ENCODE assay signal across 8 mouse cellular contexts in the genomic region with DNA sequence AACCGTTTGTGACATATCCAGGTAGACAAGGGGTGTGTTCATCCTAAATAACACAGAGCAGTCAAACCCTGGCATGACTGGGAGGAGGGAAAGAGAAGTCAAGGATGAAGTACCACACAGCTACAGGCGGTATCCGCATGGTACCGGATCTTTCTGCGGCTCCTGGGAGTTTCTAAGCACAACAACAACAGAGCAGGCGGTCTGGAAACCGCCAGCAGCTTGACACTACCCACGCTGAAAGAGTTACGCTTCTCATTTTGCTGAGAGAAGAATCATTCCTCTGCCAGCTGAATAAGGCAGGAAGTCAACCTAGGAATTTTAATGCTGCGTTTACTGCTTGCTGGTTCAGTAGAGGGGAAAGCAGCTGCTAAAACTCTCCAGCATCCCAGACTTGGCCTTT.
DNase-seq lines count a peak whose midpoint lies in the region; ATAC-seq lines count a peak whose summit lies in the region.

No protein-coding gene starts in this region.

- peaks cover 7% of the 10 kb centered on the region; the same call in 1 of the 2 replicates for H3K4me1 ChIP-seq in kidney, embryonic 14.5 days (ENCODE audit: control insufficient read depth, insufficient read depth, low read length)

- no peaks in the 10 kb centered on the region for H3K9me3 ChIP-seq in kidney, embryonic 14.5 days (ENCODE audit: control insufficient read depth, low read length)

- ATAC-seq in kidney, embryonic 14.5 days (ENCODE audit: low FRiP score, low TSS enrichment) = peak; percentile 78
- ATAC-seq in granulocyte monocyte progenitor cell, adult 5-6 weeks (replicated peaks; ENCODE audit: poor library complexity, severe bottlenecking) = no peak

- DNase-seq in Muller cell, postnatal 12 days (ENCODE audit: inconsistent ontology term) = peak; percentile 48
- DNase-seq in embryo, embryonic 10.5 days (ENCODE audit: low spot score) = peak; percentile 69
- peak; percentile 61 for DNase-seq in mesoderm, embryonic 11.5 days (ENCODE audit: low read depth, low spot score)
- no peak for DNase-seq in c-Kit-positive CD71-positive TER-119-positive erythroid progenitor cells, embryonic 14.5 days (ENCODE audit: low spot score)
- no peak for DNase-seq in B cell, adult 2 months
- DNase-seq in adrenal gland, adult 2 months = no peak

- no peak overlapping the region for H3K9ac ChIP-seq in kidney, embryonic 14.5 days (ENCODE audit: low read depth, low read length)

- WGBS in kidney, embryonic 14.5 days = 3% methylated on average over 10 of the region's 10 CpGs

- H3K4me2 ChIP-seq in kidney, embryonic 14.5 days (replicated peaks; ENCODE audit: low read depth, low read length) = peak overlapping the region; percentile 12; the same call in 1 of the 2 replicates

- H3K27ac ChIP-seq in kidney, embryonic 14.5 days (ENCODE audit: low read depth, low read length) = peak overlapping the region; percentile 67; the same call in 1 of the 2 replicates

- H3K36me3 ChIP-seq in kidney, embryonic 14.5 days (ENCODE audit: control insufficient read depth, insufficient read depth, low read length) = no peaks in the 10 kb centered on the region

- no peaks in the 10 kb centered on the region for H3K27me3 ChIP-seq in kidney, embryonic 14.5 days (ENCODE audit: control insufficient read depth, insufficient read depth, low read length)

- no peak overlapping the region for H3K4me3 ChIP-seq in kidney, embryonic 14.5 days (ENCODE audit: low read length)

Comparison
In these comparisons a context has a peak if more than half of its experiments do, and no peak if none do; other contexts are left out.
1. DNase-seq: peak in Muller cell, postnatal 12 days (single experiment), embryo, embryonic 10.5 days (single experiment) and mesoderm, embryonic 11.5 days (single experiment); none in c-Kit-positive CD71-positive TER-119-positive erythroid progenitor cells, embryonic 14.5 days (single experiment), B cell, adult 2 months (0 of 2) and adrenal gland, adult 2 months (single experiment).